Mouse (Mus musculus): ENCODE measurements around the gene Trim3. TPM values are rescaled to one million over a fixed set of nuclear protein-coding genes. Genes with fewer than 3 reads are reported as not detected.

The Trim3 gene
- polyA plus RNA-seq, 1 experiment from 2014 or later: 26.5 TPM

- peak overlapping the region; percentile 66 for H3K27ac ChIP-seq
- peaks cover 20% of the 10 kb centered on the region; the same call in 1 of the 2 replicates for H3K36me3 ChIP-seq
- H3K27me3 ChIP-seq: no peaks in the 10 kb centered on the region
- 4% methylated on average over 10 of the region's 10 CpGs for WGBS
- H3K9me3 ChIP-seq (replicated peaks): no peaks in the 10 kb centered on the region
- H3K4me2 ChIP-seq: peak overlapping the region; percentile 88
- H3K9ac ChIP-seq: peak overlapping the region; percentile 95
- peak overlapping the region; percentile 97 for H3K4me3 ChIP-seq
- peaks cover 48% of the 10 kb centered on the region for H3K4me1 ChIP-seq (replicated peaks)
- ATAC-seq (replicated peaks; ENCODE audit: insufficient number of reproducible peaks, insufficient read depth, low FRiP score, low read depth): no peak; the same call in 1 of the 2 replicates
Measured at GRCm38 (mm10) chr7:105633801-105634135, 397 bp upstream of the Trim3 start.

DNA sequence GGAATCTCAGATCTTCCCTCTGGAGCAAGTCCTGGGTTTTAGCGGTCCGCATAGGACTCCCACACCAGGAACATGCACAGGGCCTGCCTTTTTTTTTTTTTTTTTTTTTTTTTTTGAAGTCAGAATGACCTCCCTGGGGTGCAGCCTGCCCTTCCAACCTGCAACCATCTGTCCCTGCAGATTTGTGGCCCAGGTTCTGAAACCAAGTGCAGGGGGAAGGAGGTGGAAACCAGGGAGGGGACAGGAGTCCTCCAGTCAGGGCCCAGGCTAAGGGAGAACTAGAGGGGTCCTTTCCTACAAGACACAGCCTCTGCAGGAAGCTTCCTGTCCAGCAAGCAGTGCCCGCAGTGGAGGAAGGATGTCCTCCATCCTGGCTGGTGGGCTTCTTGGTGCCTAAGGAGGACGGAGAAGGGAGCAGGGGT, 809 bp downstream of the Trim3 start:
- H3K27ac ChIP-seq: peak overlapping the region; percentile 81
- ATAC-seq (replicated peaks; ENCODE audit: insufficient number of reproducible peaks, insufficient read depth, low FRiP score, low read depth): no peak
- WGBS: 11% methylated on average over 4 of the region's 4 CpGs
- no peaks in the 10 kb centered on the region for H3K27me3 ChIP-seq
- peaks cover 51% of the 10 kb centered on the region for H3K4me1 ChIP-seq (replicated peaks)
- H3K9ac ChIP-seq: peak overlapping the region; percentile 95
- H3K36me3 ChIP-seq: peaks cover 15% of the 10 kb centered on the region; the same call in 1 of the 2 replicates
- no peaks in the 10 kb centered on the region for H3K9me3 ChIP-seq (replicated peaks)
- H3K4me3 ChIP-seq: peak overlapping the region; percentile 97
- peak overlapping the region; percentile 88 for H3K4me2 ChIP-seq

GRCm38 (mm10) chr7:105628633-105629032, 4.7 kb downstream of the Trim3 start:
- H3K4me2 ChIP-seq: peak overlapping the region; percentile 25
- H3K4me1 ChIP-seq (replicated peaks): peaks cover 44% of the 10 kb centered on the region
- H3K27ac ChIP-seq: peak overlapping the region; percentile 64
- peaks cover 17% of the 10 kb centered on the region; the same call in 1 of the 2 replicates for H3K36me3 ChIP-seq
- WGBS: 2% methylated on average over 3 of the region's 3 CpGs
- ATAC-seq (replicated peaks; ENCODE audit: insufficient number of reproducible peaks, insufficient read depth, low FRiP score, low read depth): peak; percentile 63
- no peak overlapping the region for H3K9ac ChIP-seq
- no peak overlapping the region for H3K4me3 ChIP-seq
- no peaks in the 10 kb centered on the region for H3K27me3 ChIP-seq
- H3K9me3 ChIP-seq (replicated peaks): no peaks in the 10 kb centered on the region

DNA sequence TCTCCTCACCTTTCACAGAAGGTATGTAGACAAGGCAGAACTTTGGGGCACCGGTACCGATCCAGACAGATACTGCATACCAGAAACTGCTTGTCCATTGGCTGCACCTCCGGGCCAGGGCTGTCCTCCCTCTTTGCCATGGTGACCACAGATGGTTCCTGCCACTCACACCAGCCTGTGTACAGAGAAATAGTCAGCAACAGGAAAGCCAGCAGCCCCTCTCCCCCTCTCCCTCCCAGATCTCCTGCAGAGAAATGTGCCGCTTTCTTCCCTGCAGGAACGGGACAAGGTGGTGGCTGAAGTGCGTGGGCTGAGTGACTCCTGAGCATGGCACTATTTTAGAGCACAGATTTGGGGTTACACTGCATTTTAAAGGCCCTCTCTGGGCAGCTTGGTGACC, 8.0 kb downstream of the Trim3 start:
- ATAC-seq (replicated peaks; ENCODE audit: insufficient number of reproducible peaks, insufficient read depth, low FRiP score, low read depth): no peak
- Histone ChIP-seq H3K9me3 (replicated peaks) (no peaks in the 10 kb centered on the region), H3K36me3 (peaks cover 27% of the 10 kb centered on the region), H3K27me3 (no peaks in the 10 kb centered on the region), H3K27ac (no peak overlapping the region), H3K4me1 (replicated peaks) (peaks cover 25% of the 10 kb centered on the region), H3K9ac (no peak overlapping the region), H3K4me3 (no peak overlapping the region), H3K4me2 (no peak overlapping the region)
- 58% methylated on average over 6 of the region's 6 CpGs for WGBS

- Histone ChIP-seq H3K4me3 (no peak overlapping the region), H3K27ac (no peak overlapping the region), H3K36me3 (peaks cover 55% of the 10 kb centered on the region), H3K4me1 (replicated peaks) (peaks cover 13% of the 10 kb centered on the region), H3K9me3 (replicated peaks) (no peaks in the 10 kb centered on the region), H3K27me3 (no peaks in the 10 kb centered on the region), H3K4me2 (no peak overlapping the region), H3K9ac (no peak overlapping the region)
- 62% methylated on average over 8 of the region's 8 CpGs for WGBS
- ATAC-seq (replicated peaks; ENCODE audit: insufficient number of reproducible peaks, insufficient read depth, low FRiP score, low read depth): no peak
Measured at GRCm38 (mm10) chr7:105621646-105622292, 11.6 kb downstream of the Trim3 start.

GRCm38 (mm10) chr7:105621053-105621452, 12.3 kb downstream of the Trim3 start:
- no peak overlapping the region for H3K4me2 ChIP-seq
- peaks cover 15% of the 10 kb centered on the region for H3K4me1 ChIP-seq (replicated peaks)
- 64% methylated on average over 4 of the region's 4 CpGs for WGBS
- no peaks in the 10 kb centered on the region for H3K9me3 ChIP-seq (replicated peaks)
- ATAC-seq (replicated peaks; ENCODE audit: insufficient number of reproducible peaks, insufficient read depth, low FRiP score, low read depth): no peak
- no peak overlapping the region for H3K4me3 ChIP-seq
- H3K27me3 ChIP-seq: no peaks in the 10 kb centered on the region
- no peak overlapping the region for H3K27ac ChIP-seq
- no peak overlapping the region for H3K9ac ChIP-seq
- H3K36me3 ChIP-seq: peaks cover 57% of the 10 kb centered on the region

DNA sequence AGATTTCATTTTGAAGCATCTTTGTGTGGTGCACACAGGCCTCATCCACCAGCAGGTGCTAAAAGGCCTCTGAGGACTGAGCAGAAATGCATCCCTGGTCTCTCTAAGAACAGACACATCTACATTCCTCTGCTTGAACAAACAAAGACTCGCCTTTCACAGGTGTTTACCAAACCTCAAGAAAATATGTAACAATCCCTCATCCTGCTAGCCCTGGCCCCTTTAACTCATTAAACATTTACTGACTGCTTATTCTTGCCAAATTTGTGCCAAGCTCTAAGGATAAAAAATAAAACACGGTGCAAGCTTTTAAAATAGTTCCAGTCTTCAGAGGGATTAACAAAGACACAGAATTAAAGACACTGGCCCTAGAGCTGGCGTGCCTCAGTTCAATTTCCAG, 13.7 kb downstream of the Trim3 start:
- Histone ChIP-seq H3K36me3 (peaks cover 55% of the 10 kb centered on the region), H3K27me3 (no peaks in the 10 kb centered on the region), H3K9me3 (replicated peaks) (no peaks in the 10 kb centered on the region), H3K9ac (no peak overlapping the region), H3K4me2 (no peak overlapping the region), H3K27ac (no peak overlapping the region), H3K4me1 (replicated peaks) (peaks cover 16% of the 10 kb centered on the region), H3K4me3 (no peak overlapping the region)
- ATAC-seq (replicated peaks; ENCODE audit: insufficient number of reproducible peaks, insufficient read depth, low FRiP score, low read depth): no peak
- WGBS: 84% methylated on average over 3 of the region's 3 CpGs

GRCm38 (mm10) chr7:105617810-105618209, 15.6 kb downstream of the Trim3 start:
- no peak overlapping the region for H3K9ac ChIP-seq
- no peaks in the 10 kb centered on the region for H3K9me3 ChIP-seq (replicated peaks)
- no peak for ATAC-seq (replicated peaks; ENCODE audit: insufficient number of reproducible peaks, insufficient read depth, low FRiP score, low read depth)
- H3K36me3 ChIP-seq: peaks cover 58% of the 10 kb centered on the region
- H3K4me2 ChIP-seq: no peak overlapping the region
- H3K27ac ChIP-seq: no peak overlapping the region
- H3K27me3 ChIP-seq: no peaks in the 10 kb centered on the region
- peaks cover 16% of the 10 kb centered on the region for H3K4me1 ChIP-seq (replicated peaks)
- WGBS: 94% methylated on average over 22 of the region's 22 CpGs
- no peak overlapping the region for H3K4me3 ChIP-seq

GRCm38 (mm10) chr7:105616561-105616960, 16.8 kb downstream of the Trim3 start:
- no peak for ATAC-seq (replicated peaks; ENCODE audit: insufficient number of reproducible peaks, insufficient read depth, low FRiP score, low read depth)
- peaks cover 16% of the 10 kb centered on the region for H3K4me1 ChIP-seq (replicated peaks)
- peak overlapping the region; percentile 21; the same call in 1 of the 2 replicates for H3K27ac ChIP-seq
- H3K9ac ChIP-seq: no peak overlapping the region
- 55% methylated on average over 6 of the region's 6 CpGs for WGBS
- no peaks in the 10 kb centered on the region for H3K27me3 ChIP-seq
- H3K4me2 ChIP-seq: no peak overlapping the region
- no peak overlapping the region for H3K4me3 ChIP-seq
- peaks cover 64% of the 10 kb centered on the region for H3K36me3 ChIP-seq
- H3K9me3 ChIP-seq (replicated peaks): no peaks in the 10 kb centered on the region

- ATAC-seq (replicated peaks; ENCODE audit: insufficient number of reproducible peaks, insufficient read depth, low FRiP score, low read depth): no peak
- Histone ChIP-seq H3K27ac (peak overlapping the region; percentile 2; the same call in 1 of the 2 replicates), H3K4me1 (replicated peaks) (peaks cover 16% of the 10 kb centered on the region), H3K9me3 (replicated peaks) (no peaks in the 10 kb centered on the region), H3K27me3 (no peaks in the 10 kb centered on the region), H3K4me2 (no peak overlapping the region), H3K9ac (no peak overlapping the region), H3K36me3 (peaks cover 68% of the 10 kb centered on the region), H3K4me3 (no peak overlapping the region)
- 30% methylated on average over 1 of the region's 1 CpGs for WGBS
Measured at GRCm38 (mm10) chr7:105615720-105616119, 17.7 kb downstream of the Trim3 start.

- Histone ChIP-seq H3K27ac (no peak overlapping the region), H3K9ac (no peak overlapping the region), H3K27me3 (no peaks in the 10 kb centered on the region), H3K4me1 (replicated peaks) (peaks cover 16% of the 10 kb centered on the region), H3K9me3 (replicated peaks) (no peaks in the 10 kb centered on the region), H3K4me3 (no peak overlapping the region), H3K4me2 (no peak overlapping the region), H3K36me3 (peaks cover 78% of the 10 kb centered on the region)
- 63% methylated on average over 1 of the region's 1 CpGs for WGBS
- no peak for ATAC-seq (replicated peaks; ENCODE audit: insufficient number of reproducible peaks, insufficient read depth, low FRiP score, low read depth)
Measured at GRCm38 (mm10) chr7:105614400-105614799, 19.0 kb downstream of the Trim3 start.

DNA sequence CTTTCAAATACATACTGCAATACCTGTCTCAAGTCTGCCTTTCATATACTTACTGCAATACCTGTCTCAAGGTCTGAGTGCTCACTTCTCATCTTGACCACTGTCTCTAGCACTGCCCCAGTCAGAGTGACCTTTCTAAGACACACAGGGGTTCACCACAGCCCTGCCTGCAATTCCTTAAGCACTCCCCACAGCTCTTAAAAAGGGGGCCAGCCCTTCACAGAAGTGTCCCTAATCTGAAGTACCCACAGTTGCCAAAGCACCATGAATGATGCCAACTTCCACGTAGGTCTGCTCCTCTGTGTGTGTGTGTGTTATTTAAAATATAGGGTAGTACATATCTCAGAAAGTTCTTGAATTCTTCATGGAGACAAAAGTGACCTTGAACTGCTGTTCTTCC, 21.6 kb downstream of the Trim3 start:
- Histone ChIP-seq H3K27me3 (no peaks in the 10 kb centered on the region), H3K9me3 (replicated peaks) (no peaks in the 10 kb centered on the region), H3K4me1 (replicated peaks) (peaks cover 6% of the 10 kb centered on the region), H3K4me2 (no peak overlapping the region), H3K9ac (no peak overlapping the region), H3K36me3 (peaks cover 53% of the 10 kb centered on the region), H3K4me3 (no peak overlapping the region), H3K27ac (no peak overlapping the region)
- ATAC-seq (replicated peaks; ENCODE audit: insufficient number of reproducible peaks, insufficient read depth, low FRiP score, low read depth): no peak
- 82% methylated on average over 1 of the region's 1 CpGs for WGBS

All from heart, embryonic 15.5 days (tissue).